Mouse (Mus musculus): ENCODE measurements around the gene Ttc23l. TPM values are rescaled to one million over a fixed set of nuclear protein-coding genes. Genes with fewer than 3 reads are reported as not detected.
A peak's percentile ranks its signal among the peaks of the same experiment; 100 is the strongest.

The Ttc23l gene
- polyA plus RNA-seq (2014; fragmentation: Nextera tagmentation; extraction: Ambion mirVana), result not detected in 2 replicates

DNA sequence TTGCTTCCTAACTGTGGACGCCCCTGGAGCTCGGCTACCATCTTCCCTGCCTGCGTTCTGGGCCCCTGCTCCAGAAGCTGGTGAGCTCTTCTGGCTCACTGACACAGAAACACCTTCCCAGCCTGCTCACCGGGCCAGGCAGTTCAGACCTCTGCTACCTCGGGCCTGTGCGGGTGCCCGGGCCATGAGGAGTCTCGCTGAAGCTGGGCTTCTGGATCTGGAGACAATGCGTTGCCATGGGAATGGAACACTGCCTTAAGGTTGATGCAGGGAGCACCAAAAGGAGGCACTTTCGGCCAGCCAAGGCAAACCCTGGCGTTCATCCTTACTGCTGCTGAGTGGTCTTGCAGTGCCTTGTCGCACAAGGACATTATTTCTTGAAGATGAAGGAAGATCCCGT, at the start of gene Ttc23l:
Gene Ttc23l, minus strand, starts transcription at position 204 of the 400 bp plus-strand sequence.
- no peaks in the 10 kb centered on the region for H3K4me1 ChIP-seq (replicated peaks; ENCODE audit: control insufficient read depth, insufficient read depth, low read length)
- H3K9ac ChIP-seq (ENCODE audit: low read length), result no peak within 1 kb of the TSS
- no peaks in the 10 kb centered on the region for H3K9me3 ChIP-seq (ENCODE audit: control insufficient read depth, low read length)
- no peak within 1 kb of the TSS for H3K4me3 ChIP-seq (ENCODE audit: low read depth, low read length)
- no peak within 1 kb of the TSS for H3K4me2 ChIP-seq (ENCODE audit: low read depth, low read length, severe bottlenecking)
- no peaks in the 10 kb centered on the region for H3K36me3 ChIP-seq (ENCODE audit: control insufficient read depth, insufficient read depth, low read length)
- DNase-seq (ENCODE audit: low spot score) (no peak), ATAC-seq (replicated peaks; ENCODE audit: low FRiP score) (no peak)
- no peak within 1 kb of the TSS for H3K27ac ChIP-seq (ENCODE audit: low read depth, low read length)
- WGBS, result 85% methylated on average over 13 of the region's 13 CpGs
- no peaks in the 10 kb centered on the region for H3K27me3 ChIP-seq (ENCODE audit: control insufficient read depth, insufficient read depth, low read length)

GRCm38 (mm10) chr15:10599413-10599812, 40.9 kb upstream of the Ttc23l start:
- ATAC-seq (replicated peaks; ENCODE audit: low FRiP score), result no peak
- H3K36me3 ChIP-seq (ENCODE audit: control insufficient read depth, insufficient read depth, low read length), result no peaks in the 10 kb centered on the region
- no peak overlapping the region for H3K4me2 ChIP-seq (ENCODE audit: low read depth, low read length, severe bottlenecking)
- no peaks in the 10 kb centered on the region for H3K27me3 ChIP-seq (ENCODE audit: control insufficient read depth, insufficient read depth, low read length)
- H3K9me3 ChIP-seq (ENCODE audit: control insufficient read depth, low read length), result no peaks in the 10 kb centered on the region; the same call in 1 of the 2 replicates
- H3K4me1 ChIP-seq (replicated peaks; ENCODE audit: control insufficient read depth, insufficient read depth, low read length), result peaks cover 4% of the 10 kb centered on the region; the same call in 1 of the 2 replicates
- 0 out of 2 replicates have a peak overlapping the region, but pooled peaks have one; percentile 18 for H3K27ac ChIP-seq (ENCODE audit: low read depth, low read length)
- DNase-seq (ENCODE audit: low spot score), result no peak
- WGBS, result 82% methylated on average over 7 of the region's 7 CpGs
- no peak overlapping the region for H3K4me3 ChIP-seq (ENCODE audit: low read depth, low read length)
- no peak overlapping the region for H3K9ac ChIP-seq (ENCODE audit: low read length)

GRCm38 (mm10) chr15:10598259-10599225, 40.1 kb upstream of the Ttc23l start:
- ATAC-seq (replicated peaks; ENCODE audit: low FRiP score) (no peak), DNase-seq (ENCODE audit: low spot score) (no peak)
- Histone ChIP-seq H3K9me3 (ENCODE audit: control insufficient read depth, low read length) (no peaks in the 10 kb centered on the region), H3K4me1 (replicated peaks; ENCODE audit: control insufficient read depth, insufficient read depth, low read length) (peaks cover 4% of the 10 kb centered on the region; the same call in 1 of the 2 replicates), H3K9ac (ENCODE audit: low read length) (no peak overlapping the region), H3K4me2 (ENCODE audit: low read depth, low read length, severe bottlenecking) (no peak overlapping the region), H3K27me3 (ENCODE audit: control insufficient read depth, insufficient read depth, low read length) (no peaks in the 10 kb centered on the region), H3K36me3 (ENCODE audit: control insufficient read depth, insufficient read depth, low read length) (no peaks in the 10 kb centered on the region), H3K4me3 (ENCODE audit: low read depth, low read length) (no peak overlapping the region), H3K27ac (ENCODE audit: low read depth, low read length) (peak overlapping the region; percentile 25; the same call in 1 of the 2 replicates)
- WGBS, result 71% methylated on average over 16 of the region's 16 CpGs

- no peaks in the 10 kb centered on the region for H3K36me3 ChIP-seq (ENCODE audit: control insufficient read depth, insufficient read depth, low read length)
- no peaks in the 10 kb centered on the region for H3K9me3 ChIP-seq (ENCODE audit: control insufficient read depth, low read length)
- no peak overlapping the region for H3K27ac ChIP-seq (ENCODE audit: low read depth, low read length)
- no peak overlapping the region for H3K4me3 ChIP-seq (ENCODE audit: low read depth, low read length)
- ATAC-seq (replicated peaks; ENCODE audit: low FRiP score) (no peak), DNase-seq (ENCODE audit: low spot score) (no peak)
- no peaks in the 10 kb centered on the region for H3K27me3 ChIP-seq (ENCODE audit: control insufficient read depth, insufficient read depth, low read length)
- H3K4me1 ChIP-seq (replicated peaks; ENCODE audit: control insufficient read depth, insufficient read depth, low read length), result peaks cover 4% of the 10 kb centered on the region; the same call in 1 of the 2 replicates
- H3K4me2 ChIP-seq (ENCODE audit: low read depth, low read length, severe bottlenecking), result no peak overlapping the region
- 91% methylated on average over 9 of the region's 9 CpGs for WGBS
- H3K9ac ChIP-seq (ENCODE audit: low read length), result no peak overlapping the region
These were observed 38.4 kb upstream of the Ttc23l start for GRCm38 (mm10) chr15:10596871-10597270.

- Histone ChIP-seq H3K36me3 (ENCODE audit: control insufficient read depth, insufficient read depth, low read length) (no peaks in the 10 kb centered on the region), H3K4me2 (ENCODE audit: low read depth, low read length, severe bottlenecking) (no peak overlapping the region), H3K27ac (ENCODE audit: low read depth, low read length) (no peak overlapping the region), H3K4me3 (ENCODE audit: low read depth, low read length) (no peak overlapping the region), H3K27me3 (ENCODE audit: control insufficient read depth, insufficient read depth, low read length) (no peaks in the 10 kb centered on the region), H3K9me3 (ENCODE audit: control insufficient read depth, low read length) (no peaks in the 10 kb centered on the region), H3K4me1 (replicated peaks; ENCODE audit: control insufficient read depth, insufficient read depth, low read length) (peaks cover 4% of the 10 kb centered on the region; the same call in 1 of the 2 replicates), H3K9ac (ENCODE audit: low read length) (no peak overlapping the region)
- 77% methylated on average over 6 of the region's 6 CpGs for WGBS
- ATAC-seq (replicated peaks; ENCODE audit: low FRiP score) (no peak), DNase-seq (ENCODE audit: low spot score) (no peak)
These were observed 36.9 kb upstream of the Ttc23l start for GRCm38 (mm10) chr15:10595408-10595807.

GRCm38 (mm10) chr15:10594910-10595309, 36.4 kb upstream of the Ttc23l start:
- no peak overlapping the region for H3K27ac ChIP-seq (ENCODE audit: low read depth, low read length)
- H3K4me3 ChIP-seq (ENCODE audit: low read depth, low read length), result no peak overlapping the region
- H3K9me3 ChIP-seq (ENCODE audit: control insufficient read depth, low read length), result no peaks in the 10 kb centered on the region
- H3K27me3 ChIP-seq (ENCODE audit: control insufficient read depth, insufficient read depth, low read length), result no peaks in the 10 kb centered on the region
- 86% methylated on average over 10 of the region's 10 CpGs for WGBS
- no peak overlapping the region for H3K9ac ChIP-seq (ENCODE audit: low read length)
- no peak for DNase-seq (ENCODE audit: low spot score)
- peaks cover 4% of the 10 kb centered on the region; the same call in 1 of the 2 replicates for H3K4me1 ChIP-seq (replicated peaks; ENCODE audit: control insufficient read depth, insufficient read depth, low read length)
- no peaks in the 10 kb centered on the region for H3K36me3 ChIP-seq (ENCODE audit: control insufficient read depth, insufficient read depth, low read length)
- no peak overlapping the region for H3K4me2 ChIP-seq (ENCODE audit: low read depth, low read length, severe bottlenecking)
- ATAC-seq (replicated peaks; ENCODE audit: low FRiP score), result no peak

DNA sequence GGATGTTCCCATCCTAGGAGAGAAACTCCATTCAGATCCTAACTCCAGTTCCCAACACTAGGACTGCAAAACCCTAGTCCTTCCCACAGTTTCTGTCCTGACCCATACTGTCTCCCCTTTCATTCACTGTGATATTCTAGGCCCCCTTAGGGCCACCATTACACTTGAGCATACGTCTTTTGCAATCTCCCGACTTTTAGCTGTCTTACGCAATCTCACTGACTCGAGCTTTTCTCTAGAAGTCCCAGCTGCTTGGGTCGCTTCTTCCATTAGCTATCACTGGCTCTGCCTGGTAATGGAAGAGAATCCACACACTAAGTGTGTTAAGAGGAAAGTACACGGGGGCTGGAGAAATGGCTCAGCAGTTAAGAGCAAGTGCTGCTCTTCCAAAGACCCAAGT, 34.6 kb upstream of the Ttc23l start:
- Histone ChIP-seq H3K36me3 (ENCODE audit: control insufficient read depth, insufficient read depth, low read length) (no peaks in the 10 kb centered on the region; the same call in 1 of the 2 replicates), H3K9me3 (ENCODE audit: control insufficient read depth, low read length) (no peaks in the 10 kb centered on the region), H3K27me3 (ENCODE audit: control insufficient read depth, insufficient read depth, low read length) (no peaks in the 10 kb centered on the region), H3K4me2 (ENCODE audit: low read depth, low read length, severe bottlenecking) (no peak overlapping the region), H3K4me3 (ENCODE audit: low read depth, low read length) (no peak overlapping the region), H3K9ac (ENCODE audit: low read length) (no peak overlapping the region), H3K27ac (ENCODE audit: low read depth, low read length) (no peak overlapping the region), H3K4me1 (replicated peaks; ENCODE audit: control insufficient read depth, insufficient read depth, low read length) (no peaks in the 10 kb centered on the region)
- 95% methylated on average over 6 of the region's 6 CpGs for WGBS
- DNase-seq (ENCODE audit: low spot score) (no peak), ATAC-seq (replicated peaks; ENCODE audit: low FRiP score) (no peak)

GRCm38 (mm10) chr15:10586565-10586964, 28.1 kb upstream of the Ttc23l start:
- WGBS, result 80% methylated on average over 2 of the region's 2 CpGs
- Histone ChIP-seq H3K4me2 (ENCODE audit: low read depth, low read length, severe bottlenecking) (no peak overlapping the region), H3K4me3 (ENCODE audit: low read depth, low read length) (no peak overlapping the region), H3K9ac (ENCODE audit: low read length) (no peak overlapping the region), H3K27me3 (ENCODE audit: control insufficient read depth, insufficient read depth, low read length) (no peaks in the 10 kb centered on the region), H3K9me3 (ENCODE audit: control insufficient read depth, low read length) (no peaks in the 10 kb centered on the region), H3K27ac (ENCODE audit: low read depth, low read length) (no peak overlapping the region), H3K36me3 (ENCODE audit: control insufficient read depth, insufficient read depth, low read length) (no peaks in the 10 kb centered on the region; the same call in 1 of the 2 replicates), H3K4me1 (replicated peaks; ENCODE audit: control insufficient read depth, insufficient read depth, low read length) (no peaks in the 10 kb centered on the region)
- ATAC-seq (replicated peaks; ENCODE audit: low FRiP score) (no peak), DNase-seq (ENCODE audit: low spot score) (no peak)
